Mouse (Mus musculus) monocyte, adult 59 days (primary cell): Measurements from ENCODE around the gene Col1a1. TPM values are rescaled to one million over a fixed set of nuclear protein-coding genes. Genes with fewer than 3 reads are reported as not detected.

Experiments used
- total RNA-seq, 2 experiments: library from RNA; stranded (reverse); gene quantifications; one replicate each; pipeline ENCODE4 v1.2.4; 2023

The Col1a1 gene
- total RNA-seq: 1 to 10 TPM in 1 of 2 experiments, under 1 TPM in 1; 0.73 to 2.6 TPM

GRCm38 (mm10) chr11:94936045-94936444 lies at the start of gene Col1a1:
TSS of gene Col1a1 (plus strand) at chr11:94936224.

GRCm38 (mm10) chr11:94967419-94967818 lies 31.4 kb downstream of the Col1a1 start, which contains the start of gene Hils1:
TSS of gene Hils1 (plus strand) at chr11:94967593.

DNA sequence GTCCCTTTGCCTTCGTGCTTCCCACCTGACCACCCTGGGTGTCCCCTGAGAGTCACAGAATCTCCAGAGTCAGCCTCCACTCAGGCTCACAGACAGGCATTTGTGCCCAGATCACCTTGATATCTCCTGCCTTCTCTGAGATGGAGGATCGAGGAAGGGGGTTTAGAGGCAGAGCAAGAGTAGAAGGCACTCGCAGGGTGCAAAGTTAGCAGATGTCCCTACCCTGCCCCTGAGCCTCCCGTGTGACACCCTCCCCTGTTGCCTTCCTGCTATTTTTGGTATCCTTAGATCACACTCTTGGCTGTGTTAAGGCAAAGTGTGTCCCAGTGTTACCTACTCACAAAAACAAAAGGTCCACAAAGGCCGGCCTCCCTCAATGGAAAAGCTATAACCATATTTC lies 40.2 kb downstream of the Col1a1 start, which contains the start of gene Sgca:
Gene Sgca (minus strand): TSS at position 129 of the 400 bp plus-strand sequence.

DNA sequence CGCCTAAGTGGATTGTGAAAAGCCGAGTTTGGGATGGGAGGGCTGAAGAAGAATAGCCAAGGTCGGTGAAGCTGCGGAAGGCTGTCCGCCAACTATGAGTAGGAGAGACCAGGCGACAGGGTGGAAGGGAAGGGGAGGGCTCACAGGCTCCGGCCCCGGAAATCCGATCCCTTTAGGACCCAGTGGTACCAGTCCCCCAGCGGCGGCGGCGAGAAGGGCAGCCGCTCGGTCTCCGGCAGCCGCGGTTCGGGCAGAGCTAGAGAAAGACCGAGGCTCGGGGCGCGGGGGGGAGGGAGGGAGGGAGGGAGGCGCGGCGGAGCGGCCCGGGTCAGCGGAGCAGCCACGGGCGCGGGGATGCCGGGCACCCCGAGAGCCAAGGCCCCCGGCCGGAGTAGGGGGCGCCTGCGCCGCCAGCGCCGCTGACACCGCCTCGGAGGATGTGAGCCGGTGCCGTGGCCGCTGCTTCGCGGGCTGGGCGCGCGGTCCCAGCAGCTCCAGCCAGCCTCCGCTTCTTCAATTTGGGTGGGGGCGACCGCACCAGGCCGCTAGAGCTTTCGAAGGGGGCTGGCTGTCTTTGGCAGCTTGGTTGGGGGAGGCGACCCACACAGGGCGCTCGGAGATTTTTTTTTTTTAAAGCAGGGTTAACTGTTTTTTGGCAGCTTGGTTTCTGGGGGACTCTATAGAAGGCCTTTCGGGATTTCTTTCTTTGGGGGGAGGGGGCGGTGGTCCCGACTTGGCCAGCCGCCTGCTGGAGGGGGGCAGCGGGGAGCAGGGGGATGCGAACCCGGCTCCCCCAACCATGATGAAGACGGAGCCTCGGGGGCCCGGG lies 54.9 kb downstream of the Col1a1 start, which contains the start of gene Ppp1r9b:
Gene Ppp1r9b (plus strand): TSS at position 287 of the 829 bp plus-strand sequence.

Other genes starting within 250 kb of the Col1a1 start
- not detected for gene Gm11541, start 231.7 kb upstream of the Col1a1 start, total RNA-seq
- not detected for gene Cdc34b, start 194.4 kb upstream of the Col1a1 start, total RNA-seq
- not detected for gene Tmem92, start 153.5 kb upstream of the Col1a1 start, total RNA-seq
- gene Hils1, start 31.4 kb downstream of the Col1a1 start, total RNA-seq: not detected
- gene Sgca, start 40.1 kb downstream of the Col1a1 start, total RNA-seq: not detected
- gene Ppp1r9b, start 54.8 kb downstream of the Col1a1 start, total RNA-seq: 100 to 1,000 TPM; 249 to 261 TPM
- gene Samd14, start 73.7 kb downstream of the Col1a1 start, total RNA-seq: not detected
- 10 to 100 TPM; 11.1 to 12.8 TPM for gene Pdk2, start 105.1 kb downstream of the Col1a1 start, total RNA-seq
- gene Itga3, start 140.6 kb downstream of the Col1a1 start, total RNA-seq: 1 to 10 TPM in 1 of 2 experiments, under 1 TPM in 1; 0.58 to 1.8 TPM
- not detected for gene Dlx3, start 183.9 kb downstream of the Col1a1 start, total RNA-seq
- gene Dlx4, start 210.0 kb downstream of the Col1a1 start, total RNA-seq: not detected